Mouse (Mus musculus) liver, postnatal 0 days (tissue): Measurements from ENCODE around the gene Atp1a3.

Source experiments
- CTCF ChIP-seq: sonication (generic); IDR thresholded peaks from 2 replicates; pipeline ENCODE4 v1.5.1; 2016; ENCODE audit warnings: antibody characterized with exemption, low read depth
- EP300 ChIP-seq: IDR thresholded peaks from 2 replicates; pipeline ENCODE4 v1.6.1; 2016; ENCODE audit warnings: antibody characterized with exemption, low read depth, mild to moderate bottlenecking

GRCm38 (mm10) chr7:25047363-25047762, 41.6 kb upstream of the Atp1a3 start:
- TF ChIP-seq CTCF (no peak), EP300 (no peak)
